Mouse (Mus musculus) kidney, adult 11 months (tissue): ENCODE results near the gene Polr2e.
"Not testable (repeated sequence)": the region's sequence is repeated elsewhere in the genome, so short reads cannot be mapped to it uniquely, and the experiment has no call there.

Experiments used
- DNase-seq: peaks from one replicate; pipeline ENCODE4 v3.0.0; 2022

Polr2e gene

GRCm38 (mm10) chr10:80056976-80057682, 17.5 kb upstream of the Polr2e start:
- no peak for DNase-seq

- no peak for DNase-seq
Observed at GRCm38 (mm10) chr10:80056506-80056905, 16.9 kb upstream of the Polr2e start.

- no peak for DNase-seq
Observed at GRCm38 (mm10) chr10:80055891-80056290, 16.3 kb upstream of the Polr2e start.

- DNase-seq, result no peak
Observed at GRCm38 (mm10) chr10:80055364-80055763, 15.8 kb upstream of the Polr2e start.

- peak; percentile 29 for DNase-seq
Observed at GRCm38 (mm10) chr10:80054911-80055310, 15.3 kb upstream of the Polr2e start.

GRCm38 (mm10) chr10:80053831-80054815, 14.5 kb upstream of the Polr2e start:
- peak; percentile 75 for DNase-seq

GRCm38 (mm10) chr10:80053259-80053780, 13.7 kb upstream of the Polr2e start:
- peak; percentile 100 for DNase-seq

GRCm38 (mm10) chr10:80052374-80052764, 12.8 kb upstream of the Polr2e start:
- no peak for DNase-seq

GRCm38 (mm10) chr10:80051618-80052373, 12.2 kb upstream of the Polr2e start:
- DNase-seq, result peak; percentile 93

- peak; percentile 63 for DNase-seq
Observed at GRCm38 (mm10) chr10:80050885-80051617, 11.5 kb upstream of the Polr2e start.

- DNase-seq, result no peak
Observed at GRCm38 (mm10) chr10:80050244-80050643, 10.6 kb upstream of the Polr2e start.

GRCm38 (mm10) chr10:80048834-80049233, 9.2 kb upstream of the Polr2e start:
- DNase-seq, result no peak

- DNase-seq, result no peak
Observed at GRCm38 (mm10) chr10:80048396-80048795, 8.8 kb upstream of the Polr2e start.

- peak; percentile 50 for DNase-seq
Observed at GRCm38 (mm10) chr10:80047041-80047565, 7.5 kb upstream of the Polr2e start, which contains the start of gene Gpx4. Gene Gpx4, plus strand, starts transcription at chr10:80047166.

GRCm38 (mm10) chr10:80045766-80046165, 6.2 kb upstream of the Polr2e start:
- no peak for DNase-seq

GRCm38 (mm10) chr10:80045364-80045763, 5.8 kb upstream of the Polr2e start:
- not testable (repeated sequence) for DNase-seq

GRCm38 (mm10) chr10:80044087-80044486, 4.5 kb upstream of the Polr2e start:
- DNase-seq, result no peak

GRCm38 (mm10) chr10:80041409-80042060, 1.9 kb upstream of the Polr2e start:
- not testable (repeated sequence) for DNase-seq

GRCm38 (mm10) chr10:80036832-80037231, 2.8 kb downstream of the Polr2e start:
- peak; percentile 50 for DNase-seq

GRCm38 (mm10) chr10:80035686-80036085, 3.9 kb downstream of the Polr2e start:
- no peak for DNase-seq

- no peak for DNase-seq
Observed at GRCm38 (mm10) chr10:80035148-80035547, 4.4 kb downstream of the Polr2e start.
